Mouse (Mus musculus) urinary bladder, postnatal 4 days (tissue): ENCODE results near the gene Gm5426.
"Not testable (repeated sequence)": the region's sequence is repeated elsewhere in the genome, so short reads cannot be mapped to it uniquely, and the experiment has no call there.

Experiments
- DNase-seq, 2 experiments: peaks; one replicate each; pipeline ENCODE4 v3.0.0; 2021 to 2022; ENCODE audit warnings: low spot score in 2 of 2

The Gm5426 gene

DNA sequence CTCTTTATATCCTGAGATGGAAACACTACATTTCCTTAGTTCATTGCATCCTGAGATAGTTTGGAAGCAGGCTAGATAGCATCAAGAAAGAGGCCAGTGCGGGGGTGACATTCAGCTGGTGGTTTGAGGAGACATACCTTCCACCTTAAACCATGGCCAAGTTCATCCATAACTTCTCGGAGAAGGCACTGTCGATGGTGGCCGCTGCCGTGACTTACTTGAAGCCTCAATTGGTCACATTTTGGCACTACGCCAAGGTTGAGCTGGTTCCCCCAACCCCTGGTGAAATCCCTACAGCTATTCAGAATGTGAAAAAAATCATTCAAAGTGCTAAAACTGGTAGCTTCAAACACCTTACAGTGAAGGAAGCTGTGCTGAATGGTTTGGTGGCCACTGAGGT is at the start of gene Gm5426:
Gene Gm5426 (plus strand): TSS at position 153 of the 400 bp plus-strand sequence.
- not testable (repeated sequence) for DNase-seq

GRCm38 (mm10) chr10:96089744-96090143 is 46.7 kb upstream of the Gm5426 start:
- no peak for DNase-seq

DNA sequence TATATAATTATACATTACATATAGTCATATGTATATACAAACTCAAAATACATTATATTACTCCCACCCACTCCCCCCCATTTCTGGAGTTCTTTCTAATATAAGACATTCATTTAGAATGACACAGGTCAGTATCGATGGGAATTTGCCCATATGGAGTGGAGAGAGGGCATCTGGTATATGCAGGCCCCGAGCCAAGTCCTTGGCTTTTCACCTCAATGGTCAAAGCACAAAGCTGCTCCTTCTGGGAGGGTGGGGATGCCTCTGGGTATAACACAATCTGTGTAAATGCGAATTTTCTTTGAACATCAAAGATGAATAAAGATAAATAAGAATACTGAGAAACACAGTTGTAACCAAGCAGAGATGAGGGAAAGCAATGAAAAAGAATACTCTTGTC is 46.0 kb upstream of the Gm5426 start:
- no peak for DNase-seq

- DNase-seq = no peak
These were observed 42.4 kb upstream of the Gm5426 start for GRCm38 (mm10) chr10:96093890-96094531.

DNA sequence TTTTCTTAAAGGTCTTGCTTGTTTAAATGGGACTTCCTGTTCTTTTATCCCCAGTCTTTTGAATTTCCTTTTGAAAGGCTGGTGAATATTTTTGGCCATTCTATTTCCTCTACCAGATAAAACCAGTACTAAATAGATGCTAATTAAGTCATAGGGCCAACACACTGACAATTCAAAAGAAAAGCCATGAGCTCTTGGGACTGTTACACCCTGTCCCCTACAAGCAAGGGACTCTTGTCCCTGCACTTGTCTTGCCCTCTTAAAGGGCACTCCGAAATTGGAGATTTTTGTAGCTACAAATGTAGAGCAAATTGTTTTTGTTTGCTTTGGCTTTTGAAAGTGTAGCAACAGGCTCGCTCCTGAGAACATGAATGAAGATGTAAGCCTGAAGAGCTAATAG is 41.8 kb upstream of the Gm5426 start:
- no peak for DNase-seq

GRCm38 (mm10) chr10:96096730-96097129 is 39.7 kb upstream of the Gm5426 start:
- no peak for DNase-seq

DNA sequence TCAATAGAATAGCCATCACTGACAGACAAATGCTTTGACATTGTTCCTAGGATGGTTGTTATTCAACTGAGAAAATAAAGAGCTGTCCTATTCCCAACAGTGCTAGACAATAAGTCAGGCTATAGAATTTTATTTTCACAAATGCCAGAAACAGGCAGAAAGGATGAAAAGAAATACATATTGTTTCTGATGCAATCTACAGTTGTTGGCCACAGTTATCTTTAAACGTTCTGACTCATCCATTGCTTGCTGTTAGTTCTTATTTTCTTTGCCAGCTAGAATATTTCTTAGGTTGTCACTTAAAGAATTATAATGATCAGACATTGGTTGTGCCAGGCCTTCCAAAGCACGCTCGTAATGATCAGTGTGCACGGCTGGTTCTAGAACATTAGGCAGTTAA is 35.4 kb upstream of the Gm5426 start:
- no peak for DNase-seq

GRCm38 (mm10) chr10:96104158-96104557 is 32.2 kb upstream of the Gm5426 start:
- DNase-seq = no peak

DNA sequence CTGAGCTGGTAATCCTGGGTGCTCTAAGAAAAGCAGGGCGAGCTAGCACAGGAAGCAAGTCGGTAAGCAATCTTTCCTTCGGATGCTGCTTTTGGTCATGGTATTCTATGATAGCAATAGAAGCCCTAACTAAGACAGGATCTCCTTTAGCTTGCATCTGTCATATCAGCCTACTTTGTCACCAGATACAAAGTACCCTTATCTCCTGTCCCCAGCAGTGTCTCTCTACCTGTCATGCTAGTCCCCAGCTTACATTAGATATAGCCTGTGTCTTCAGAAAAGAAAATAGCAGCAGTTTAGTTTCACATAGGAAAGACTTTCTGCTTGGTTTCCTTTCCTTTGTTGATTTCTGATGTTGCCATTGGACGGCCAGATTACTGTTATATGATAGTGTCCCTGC is 31.8 kb upstream of the Gm5426 start:
- DNase-seq = no peak

GRCm38 (mm10) chr10:96105124-96105523 is 31.3 kb upstream of the Gm5426 start:
- DNase-seq = no peak

DNA sequence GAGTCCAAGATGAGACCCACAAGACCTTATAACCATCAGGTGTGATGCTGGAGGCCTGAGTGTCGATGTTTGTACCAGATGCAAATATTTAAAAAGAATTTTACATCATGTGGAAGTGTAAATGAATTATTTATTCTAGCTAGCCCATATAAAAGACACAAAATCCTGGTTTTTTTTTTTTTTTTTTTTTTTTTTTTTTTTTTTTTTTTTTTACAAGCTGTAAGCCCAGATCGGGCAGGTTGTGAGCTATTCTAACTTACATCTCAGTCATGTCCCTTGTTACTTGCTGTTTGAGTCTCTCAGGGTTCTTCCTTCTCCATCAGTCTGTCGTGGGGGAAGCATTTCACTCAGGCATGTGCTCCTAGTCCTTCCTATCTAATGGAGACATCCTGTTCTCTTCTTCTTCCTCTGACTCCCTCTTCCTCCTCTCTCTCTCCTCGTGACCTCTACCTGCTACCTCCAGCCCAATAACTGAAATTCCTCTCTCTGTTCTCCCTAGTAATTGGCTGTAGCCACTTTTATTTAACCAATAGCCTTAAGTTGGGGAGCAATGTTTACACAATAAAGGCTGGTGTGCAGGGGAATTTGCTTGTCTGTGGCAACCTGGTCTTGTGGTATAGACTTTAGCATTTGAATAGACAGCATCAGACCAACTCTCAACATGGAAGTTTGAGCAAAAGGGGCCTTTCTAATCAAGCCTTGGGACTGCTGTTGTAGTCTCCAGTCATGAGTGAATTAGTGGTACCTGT is 29.3 kb upstream of the Gm5426 start:
- DNase-seq = no peak

GRCm38 (mm10) chr10:96107825-96108224 is 28.6 kb upstream of the Gm5426 start:
- no peak for DNase-seq

DNA sequence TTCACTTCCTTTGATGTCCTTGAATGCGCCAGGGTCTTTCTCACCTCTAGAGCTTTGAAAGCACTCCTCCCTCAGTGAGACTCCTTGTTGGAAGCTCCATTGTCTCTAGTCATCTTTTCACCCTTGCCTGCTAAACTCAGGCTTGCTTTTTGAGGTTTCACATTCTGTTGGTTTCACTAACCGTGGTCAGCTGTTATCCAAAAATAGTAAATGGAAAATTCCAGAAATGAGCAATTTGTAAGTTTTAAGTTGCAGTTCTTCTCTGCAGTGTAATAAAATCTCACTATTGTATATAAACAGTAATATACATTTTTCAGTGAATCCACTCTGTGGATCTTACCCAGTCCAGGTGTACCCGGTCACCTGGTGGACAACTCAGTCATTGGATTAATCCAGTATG is 21.1 kb upstream of the Gm5426 start:
- DNase-seq = no peak

DNA sequence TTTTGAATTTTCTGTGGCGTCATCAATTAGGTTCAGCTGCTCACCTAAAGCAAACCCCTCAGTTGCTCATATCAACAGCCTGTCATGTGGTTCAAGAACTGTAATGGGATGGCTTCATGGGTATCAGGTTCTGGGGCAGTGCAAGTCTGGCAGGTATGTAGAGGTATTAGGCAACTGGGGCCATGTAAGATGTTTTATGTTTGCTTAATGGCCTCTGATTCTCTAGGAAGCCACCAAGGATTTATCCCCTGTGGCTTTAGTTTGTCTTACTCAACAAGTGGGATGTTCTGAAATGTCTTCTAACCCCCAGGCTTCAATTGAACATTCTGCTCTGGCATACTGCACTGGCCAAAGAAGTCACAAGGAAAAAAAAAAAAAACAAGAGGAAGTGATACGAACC is 15.6 kb upstream of the Gm5426 start:
- DNase-seq = no peak

DNA sequence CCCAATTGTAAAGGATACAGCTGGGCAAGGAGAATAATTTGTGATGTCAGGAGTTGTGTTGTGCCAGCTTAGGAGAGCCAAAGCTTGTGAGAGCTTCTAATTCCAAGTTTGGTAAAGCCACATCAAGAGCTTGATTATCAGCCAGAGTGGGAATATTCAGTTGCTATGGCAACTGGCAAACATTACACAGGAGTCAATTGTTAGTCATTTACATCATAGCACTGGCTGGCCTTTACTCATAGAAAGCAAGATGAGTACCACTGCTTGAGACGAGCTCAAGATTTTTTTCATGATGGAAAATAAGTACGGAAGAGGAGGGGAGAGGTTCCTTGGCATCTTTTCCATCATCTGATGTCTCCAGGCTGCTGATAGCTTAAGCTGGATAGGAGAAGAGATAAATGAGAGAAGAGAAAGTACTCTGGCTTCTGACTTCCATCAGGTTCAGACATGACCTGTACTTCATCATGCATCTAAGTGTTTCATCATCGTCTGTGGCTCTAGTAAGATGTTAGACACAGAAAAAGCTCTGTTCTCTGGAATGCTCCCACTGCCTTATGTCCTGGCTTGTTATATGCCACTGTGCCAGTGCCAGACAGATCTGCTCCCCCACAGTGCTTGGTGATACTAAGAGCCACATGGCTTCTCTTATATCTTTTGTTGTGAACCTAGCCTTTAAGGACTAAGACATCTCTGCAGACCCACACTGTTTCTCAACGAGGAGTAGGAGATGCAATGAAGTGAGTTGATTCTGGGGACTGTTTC is 15.0 kb upstream of the Gm5426 start:
- DNase-seq = no peak

DNA sequence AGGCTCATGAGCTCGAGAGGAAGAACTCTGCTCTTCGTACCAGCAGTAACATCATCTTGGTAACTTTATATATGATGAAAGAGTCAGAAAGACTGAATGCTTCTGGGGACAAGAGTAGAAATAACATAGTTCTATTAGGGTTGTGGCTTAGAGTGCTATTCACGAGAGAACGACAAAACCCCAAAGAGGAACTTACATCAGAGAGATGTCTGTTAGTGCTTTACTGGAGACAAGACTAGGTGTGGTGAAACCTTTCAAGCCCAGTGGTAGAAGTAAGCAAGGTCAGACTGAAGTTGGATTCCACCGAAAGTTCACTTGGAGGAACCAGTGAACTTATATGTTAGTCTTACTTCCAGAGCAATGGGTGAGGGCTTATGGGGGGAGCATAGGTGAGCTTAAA is 12.5 kb upstream of the Gm5426 start:
- DNase-seq = no peak

DNA sequence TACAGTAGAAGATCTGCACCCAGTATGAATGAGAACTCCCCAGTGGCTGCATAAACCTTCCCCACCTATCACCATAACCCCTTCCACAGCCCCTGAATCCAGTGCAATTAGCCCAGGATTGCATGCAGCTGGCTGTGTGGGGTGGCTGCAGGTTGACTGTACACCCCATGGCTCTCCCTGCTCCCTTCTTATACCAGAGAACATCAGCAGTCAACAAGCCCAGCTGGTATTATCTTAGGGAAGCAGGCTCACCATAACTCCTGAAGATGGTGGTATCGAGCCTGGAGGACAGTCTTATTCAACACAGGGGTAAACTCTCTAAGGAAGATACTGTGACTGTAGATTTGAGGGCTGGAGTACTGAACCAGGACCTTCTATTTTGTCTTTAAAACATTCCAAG is 12.1 kb upstream of the Gm5426 start:
- DNase-seq = no peak

GRCm38 (mm10) chr10:96125771-96126454 is 10.5 kb upstream of the Gm5426 start:
- no peak for DNase-seq

DNA sequence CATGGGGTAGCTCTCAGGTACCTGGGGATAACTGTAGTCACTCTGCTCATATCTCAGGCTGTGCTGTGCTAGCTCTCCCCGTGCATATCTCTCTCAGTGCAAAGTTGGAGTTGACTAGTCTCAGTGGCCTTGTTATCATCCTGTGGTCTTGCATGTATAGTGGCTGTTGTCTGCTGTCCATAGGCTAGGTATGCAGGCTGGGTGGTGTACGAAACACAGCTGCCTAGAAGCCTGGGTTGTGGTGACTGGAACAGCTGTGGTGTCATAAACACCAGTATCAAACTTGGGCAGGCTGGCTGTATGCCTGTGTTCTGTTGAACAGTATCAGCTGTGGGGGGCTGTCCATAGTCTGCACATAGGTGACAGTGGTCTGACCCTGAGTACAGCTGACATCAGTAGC is 7.2 kb upstream of the Gm5426 start:
- DNase-seq = no peak

DNA sequence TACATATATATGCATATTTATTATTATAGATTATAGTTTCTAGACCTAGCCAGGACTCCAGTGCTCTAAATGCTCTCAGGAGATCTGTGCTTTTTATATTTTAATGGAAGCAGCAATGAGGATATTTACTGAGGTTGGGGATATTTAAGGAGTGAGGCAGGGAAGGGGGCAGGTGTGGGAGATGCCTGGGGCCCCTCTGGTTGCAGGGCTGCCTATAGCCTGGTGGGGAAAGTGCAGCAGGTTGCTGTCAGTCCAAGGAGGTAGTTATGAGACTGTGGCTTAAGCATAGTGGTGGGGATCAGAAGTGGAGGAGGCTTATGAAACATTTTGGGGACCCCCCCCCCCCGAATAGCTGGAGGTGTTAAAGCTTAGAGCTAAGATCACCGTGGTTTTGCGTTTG is 6.0 kb upstream of the Gm5426 start:
- no peak for DNase-seq

GRCm38 (mm10) chr10:96131112-96131511 is 5.3 kb upstream of the Gm5426 start:
- no peak for DNase-seq

DNA sequence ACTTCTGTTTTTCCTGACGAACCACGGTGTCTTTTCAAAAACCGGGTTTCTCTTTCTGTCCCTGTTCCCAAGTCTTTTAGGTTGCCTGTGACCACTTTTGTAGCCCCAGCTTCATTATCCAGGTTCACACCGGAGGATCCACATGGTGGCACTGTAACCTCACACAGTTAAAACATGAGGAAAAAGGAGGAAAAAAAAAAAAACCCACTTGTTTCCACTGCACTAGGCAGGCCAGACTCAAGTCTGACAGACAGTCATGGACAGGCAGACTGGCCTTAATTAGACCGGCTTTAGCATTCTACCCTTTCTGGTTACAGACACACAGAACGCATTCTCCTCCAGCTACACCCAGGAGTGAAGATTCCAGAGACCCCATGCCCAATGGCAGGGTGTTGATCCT is 4.2 kb upstream of the Gm5426 start:
- no peak for DNase-seq
